Mouse (Mus musculus) kidney, adult 2 months (tissue): ENCODE results near the gene Lclat1.

Experiments
- CTCF ChIP-seq: fragments of 200-500 bp; conservative IDR thresholded peaks from 2 replicates; pipeline ENCODE4 v1.5.1; 2011; ENCODE audit warnings: low read depth, mild to moderate bottlenecking, control low read depth, low read length, moderate library complexity, mixed read lengths; ENCODE audit not compliant: insufficient read depth, insufficient read length
- POLR2A ChIP-seq: fragments of 200-500 bp; IDR thresholded peaks from one replicate; pipeline ENCODE4 v1.6.1; 2011; ENCODE audit warnings: low read depth, low read length, control low read depth

GRCm38 (mm10) chr17:73075238-73075890 is 32.4 kb upstream of the Lclat1 start:
- no peak for TF ChIP-seq POLR2A
- TF ChIP-seq CTCF, result no peak
